Mouse (Mus musculus) kidney, postnatal 4 days (tissue): ENCODE results near the gene Rpn2.
A peak's percentile ranks its signal among the peaks of the same experiment; 100 is the strongest.

Experiments used
- DNase-seq, 2 experiments: peaks; one replicate each; pipeline ENCODE4 v3.0.0; 2021; ENCODE audit warnings: mixed read lengths in 2 of 2

Gene Rpn2

DNA sequence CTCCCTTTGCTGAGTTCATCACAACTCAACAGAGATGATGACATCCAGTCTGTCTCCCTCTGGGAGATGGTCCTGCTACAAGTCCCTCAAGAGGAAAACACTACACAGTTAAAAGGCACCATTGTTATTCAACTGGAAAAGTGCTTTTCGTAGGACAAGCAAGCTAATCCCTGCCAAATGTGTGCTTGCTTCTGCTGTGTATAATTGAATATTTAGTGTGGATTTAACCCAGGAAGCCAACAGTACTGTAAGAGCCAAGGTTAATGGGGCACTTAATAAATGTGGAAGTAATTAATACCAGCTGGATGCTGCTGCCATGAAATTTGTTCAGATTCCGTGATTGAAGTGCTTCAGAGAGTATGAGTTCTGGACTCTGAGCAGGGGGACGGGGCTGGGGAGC lies 75.3 kb downstream of the Rpn2 start:
- DNase-seq, result no peak

- no peak for DNase-seq
These were observed 81.2 kb downstream of the Rpn2 start for GRCm38 (mm10) chr2:157360028-157360427.

- DNase-seq, result no peak
These were observed 84.2 kb downstream of the Rpn2 start for GRCm38 (mm10) chr2:157363031-157363430.

- DNase-seq, result no peak
These were observed 87.9 kb downstream of the Rpn2 start for GRCm38 (mm10) chr2:157366762-157367161.

GRCm38 (mm10) chr2:157367184-157367893 lies 88.5 kb downstream of the Rpn2 start, which contains the start of gene Manbal:
Gene Manbal, plus strand, starts transcription at chr2:157367594.
- DNase-seq, result peak; percentile 98

- DNase-seq, result no peak
These were observed 89.2 kb downstream of the Rpn2 start for GRCm38 (mm10) chr2:157367991-157368390.

- no peak for DNase-seq
These were observed 92.9 kb downstream of the Rpn2 start for GRCm38 (mm10) chr2:157371696-157372095.

DNA sequence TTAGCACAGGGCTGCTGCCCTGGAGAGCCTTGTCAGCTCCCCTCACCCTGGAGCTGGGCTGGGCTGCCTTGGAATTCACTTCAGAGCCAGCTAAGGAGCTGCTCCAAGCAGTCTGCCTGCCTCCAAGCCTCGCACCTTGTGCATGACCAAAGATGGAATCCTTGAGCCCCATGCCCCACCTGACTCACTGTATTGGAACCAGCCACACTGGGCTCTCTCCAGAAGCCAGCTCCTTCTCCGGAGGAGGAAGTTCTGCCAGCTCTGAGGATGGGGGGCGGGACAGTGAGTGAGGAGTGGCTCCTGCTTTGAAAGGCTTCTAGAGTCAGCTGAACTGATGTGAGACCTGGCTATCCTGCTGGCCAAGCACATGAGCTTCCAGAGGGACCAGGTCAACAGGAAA lies 94.9 kb downstream of the Rpn2 start:
- DNase-seq, result no peak

- no peak for DNase-seq
These were observed 96.2 kb downstream of the Rpn2 start for GRCm38 (mm10) chr2:157375051-157375450.
